Mouse (Mus musculus) left cerebral cortex, postnatal 25 days (tissue): ENCODE results near the gene Jmjd7. TPM values are rescaled to one million over a fixed set of nuclear protein-coding genes. Genes with fewer than 3 reads are reported as not detected.

Experiments
- DNase-seq, 2 experiments: peaks; one replicate each; pipeline ENCODE4 v3.0.0; 2022; ENCODE audit warnings: low spot score in 2 of 2, mixed read lengths in 1 of 2
- intact Hi-C: fragments of 180-260 bp; cut with DNase I; formaldehyde crosslinking; loops from one replicate; pipeline ENCODE4 v1.15.1; 2025
- total RNA-seq, 2 experiments: library from RNA; stranded (reverse); gene quantifications; 2 replicates each; pipeline ENCODE4 v1.2.3; 2021

Gene Jmjd7
- total RNA-seq, 2 experiments from 2014 or later: 3.5 to 4.3 TPM

DNA sequence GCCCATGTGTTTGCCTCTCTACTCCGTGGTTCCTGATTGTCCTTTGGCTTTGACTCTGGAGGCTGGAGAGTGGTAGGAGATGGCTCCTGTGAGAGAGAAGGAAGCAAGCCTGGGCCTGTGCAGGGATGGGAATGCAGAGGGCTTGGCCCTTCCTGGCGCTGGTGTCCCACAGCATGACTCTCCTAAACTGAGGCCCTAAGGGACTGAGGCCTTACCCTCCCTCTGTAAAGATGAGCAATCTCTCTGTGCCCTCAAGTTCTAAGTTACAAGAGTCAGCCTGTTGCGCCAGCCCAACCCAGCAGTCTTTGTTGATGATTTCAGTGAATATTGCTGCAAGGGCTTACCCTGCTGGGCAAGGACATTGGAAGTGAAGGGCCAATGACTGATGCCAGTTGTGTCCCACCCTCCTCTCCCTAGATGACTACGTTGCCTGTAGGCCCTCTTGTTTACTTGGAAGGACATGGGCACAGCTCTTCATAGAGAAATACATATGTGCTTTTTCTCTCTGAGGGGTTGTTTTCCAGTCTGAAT, 19.5 kb upstream of the Jmjd7 start:
- intact Hi-C loops: no loop called here
- no peak for DNase-seq

DNA sequence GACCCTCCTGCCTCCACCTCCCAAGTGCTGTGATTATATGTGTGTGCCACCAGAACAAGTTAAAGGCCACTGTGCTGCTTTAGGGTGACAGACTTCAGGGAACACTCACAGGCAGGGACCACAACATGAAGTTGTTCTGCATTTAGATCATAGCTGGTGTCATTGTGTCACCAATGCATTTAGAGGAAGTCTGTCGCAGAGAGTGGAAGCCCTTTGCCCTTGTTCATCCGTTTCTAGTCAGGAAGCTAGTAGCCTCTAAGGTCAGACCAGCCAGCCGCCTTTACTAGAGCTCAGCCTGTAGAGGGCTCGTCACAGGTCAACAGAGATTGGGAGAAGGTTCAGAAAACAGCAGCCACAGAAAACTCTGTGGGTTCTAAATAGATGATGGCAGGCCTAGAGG, 18.6 kb upstream of the Jmjd7 start:
- intact Hi-C loops: no loop called here
- no peak for DNase-seq

DNA sequence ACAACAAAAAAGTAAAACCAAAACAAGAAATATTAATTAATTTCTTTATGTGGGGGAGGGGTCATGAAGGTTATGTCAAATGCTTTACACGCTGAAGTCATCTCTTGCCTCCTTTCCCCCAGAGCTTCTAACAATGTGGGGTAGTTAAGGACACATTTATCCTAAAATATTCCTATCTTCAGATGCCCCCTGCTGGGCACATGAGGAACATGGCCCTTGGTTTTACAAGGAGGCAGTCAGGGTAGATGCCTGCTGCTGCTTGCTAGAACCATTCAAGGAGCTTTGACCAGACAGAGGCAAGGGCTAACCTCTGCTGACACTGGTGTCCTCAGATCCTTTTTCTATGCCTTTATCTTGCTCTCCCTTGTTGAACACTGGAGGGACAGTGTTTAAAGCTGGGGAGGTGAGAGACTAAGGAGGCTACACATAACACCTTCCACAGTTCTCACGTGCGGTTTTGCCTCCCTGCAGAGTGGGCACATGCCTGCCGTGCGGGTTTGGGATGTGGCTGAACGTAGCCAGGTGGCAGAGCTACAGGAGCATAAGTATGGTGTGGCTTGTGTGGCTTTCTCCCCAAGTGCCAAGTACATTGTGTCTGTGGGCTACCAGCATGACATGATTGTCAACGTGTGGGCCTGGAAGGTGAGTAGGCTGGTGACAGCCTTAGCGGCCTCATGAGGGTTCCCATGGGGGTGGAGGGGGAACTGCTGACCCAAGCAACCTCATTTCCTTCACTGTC, 15.7 kb upstream of the Jmjd7 start:
- intact Hi-C loops: no loop called here
- peak; percentile 54 to 75 for DNase-seq

DNA sequence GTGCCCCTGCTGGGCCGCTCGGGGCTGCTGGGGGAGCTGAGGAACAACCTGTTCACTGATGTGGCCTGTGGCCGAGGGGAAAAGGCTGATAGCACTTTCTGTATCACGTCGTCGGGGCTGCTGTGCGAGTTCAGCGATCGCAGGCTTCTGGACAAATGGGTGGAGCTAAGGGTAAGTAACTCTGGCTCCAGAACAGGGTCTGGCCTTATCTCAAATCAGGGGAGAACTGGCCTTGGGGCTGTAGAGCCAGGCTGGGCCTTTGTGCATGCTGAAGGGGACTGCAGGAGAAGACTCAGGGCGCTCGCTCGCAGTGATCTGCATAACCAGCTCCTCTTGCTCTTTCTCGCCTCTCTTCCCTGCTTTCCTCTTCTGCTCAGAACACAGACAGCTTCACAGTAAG, 14.4 kb upstream of the Jmjd7 start:
- DNase-seq: no peak
- intact Hi-C loops: no loop called here

DNA sequence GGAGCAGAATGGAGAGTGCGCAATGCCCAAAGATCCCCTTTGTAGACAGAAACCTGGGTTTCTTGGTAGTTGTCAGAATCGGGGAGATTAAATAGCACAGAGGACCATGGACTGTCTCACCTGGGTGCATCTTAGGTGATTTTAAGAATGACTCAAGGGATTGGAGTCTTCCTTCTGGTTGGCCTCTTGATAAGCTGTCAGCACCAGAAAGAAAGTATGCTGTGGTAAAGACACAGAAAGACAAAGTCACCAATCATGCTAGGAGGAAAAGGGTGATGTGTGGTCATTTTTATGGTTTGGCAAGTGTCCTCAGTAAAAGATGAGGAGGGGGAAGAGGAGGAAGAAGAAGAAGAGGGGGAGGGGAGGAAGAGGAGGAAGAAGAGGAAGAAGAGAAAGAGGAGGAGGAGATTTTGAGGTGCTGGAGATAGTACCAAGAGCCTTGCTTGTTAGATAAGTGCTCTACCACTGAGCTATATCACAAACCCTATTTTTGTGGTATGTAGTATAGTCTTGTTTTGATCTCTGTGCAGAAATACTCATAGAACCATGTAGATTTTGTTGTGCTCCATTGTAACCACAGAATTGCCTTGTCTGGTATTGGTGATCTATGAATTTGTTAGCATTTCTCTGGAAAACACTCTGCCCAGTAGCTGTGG, 13.3 kb upstream of the Jmjd7 start:
- intact Hi-C loops: no loop called here
- no peak for DNase-seq

DNA sequence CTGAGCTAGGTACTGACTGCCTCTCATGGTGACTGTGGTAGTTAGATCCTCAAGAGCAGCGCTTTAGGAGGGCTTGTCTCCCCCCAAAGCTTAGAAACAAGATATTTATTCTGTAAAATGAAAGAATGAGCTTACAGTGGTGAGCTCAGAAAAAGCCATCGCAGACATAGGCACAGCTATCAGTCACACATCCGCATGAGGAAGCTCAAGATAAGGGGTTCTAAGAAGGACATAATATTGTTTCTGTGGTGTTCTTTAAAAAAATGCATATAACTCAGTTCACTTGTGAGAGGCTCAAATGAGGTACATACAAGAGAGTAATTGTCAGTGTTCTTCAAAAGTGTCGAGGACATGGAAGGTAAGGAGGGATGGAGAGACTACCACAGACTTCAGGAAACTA, 11.4 kb upstream of the Jmjd7 start:
- intact Hi-C loops: no loop called here
- no peak for DNase-seq

DNA sequence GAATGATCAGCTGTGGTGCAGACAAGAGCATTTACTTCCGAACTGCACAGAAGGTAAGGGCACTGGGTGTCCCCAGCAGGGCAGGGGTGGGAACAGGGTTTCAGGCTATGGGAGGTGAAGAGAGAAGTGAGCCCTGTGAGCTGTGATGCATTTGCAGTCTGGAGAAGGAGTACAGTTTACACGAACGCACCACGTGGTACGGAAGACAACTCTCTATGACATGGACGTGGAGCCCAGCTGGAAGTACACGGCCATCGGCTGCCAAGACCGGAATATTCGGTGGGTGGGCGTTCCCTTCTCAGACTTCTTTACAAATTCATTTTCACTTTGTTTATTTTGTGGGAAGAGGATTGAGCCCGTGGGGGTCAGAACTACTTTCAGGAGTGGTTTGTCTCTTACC, 9.7 kb upstream of the Jmjd7 start:
- no peak for DNase-seq
- intact Hi-C loops: no loop called here

DNA sequence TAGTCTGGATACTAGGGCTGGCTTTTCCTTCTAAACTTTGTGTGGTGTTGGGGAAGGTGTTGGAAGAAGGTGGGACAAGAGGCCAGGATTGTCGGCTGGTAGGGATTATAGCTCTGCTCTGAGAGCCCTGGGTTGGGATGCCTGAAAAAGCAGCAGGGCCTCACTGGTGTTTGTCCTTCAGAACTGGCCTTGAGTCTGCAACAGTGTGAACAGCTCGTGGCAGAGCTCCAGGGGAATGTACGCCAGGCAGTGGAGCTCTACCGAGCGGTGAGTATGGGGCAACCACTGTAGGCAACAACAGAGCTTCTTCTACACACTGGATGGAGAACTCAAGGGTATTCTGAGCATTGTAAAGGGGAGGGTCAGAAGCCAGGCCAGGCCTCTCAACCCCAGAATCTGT, 2.9 kb upstream of the Jmjd7 start:
- intact Hi-C loops: no loop called here
- DNase-seq: no peak

DNA sequence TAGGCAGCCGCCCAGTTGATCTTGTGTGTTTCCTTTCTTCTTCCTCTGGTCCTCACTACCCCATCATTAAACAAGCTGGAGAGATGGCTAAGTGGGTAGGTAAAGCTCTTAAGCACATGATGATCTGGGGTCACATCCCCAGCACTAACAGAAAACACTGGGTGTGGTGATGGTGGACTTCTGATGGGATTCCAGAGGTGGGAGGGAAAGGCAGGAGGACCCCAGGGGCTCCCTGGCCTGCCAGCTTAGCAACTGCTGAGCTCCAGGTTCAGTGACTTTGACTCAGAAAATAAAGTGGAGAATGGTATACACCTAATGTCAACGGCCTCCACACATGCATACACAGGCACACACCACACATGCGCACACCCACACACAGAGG, 658 bp downstream of the Jmjd7 start:
- intact Hi-C loops: no loop called here
- no peak for DNase-seq

DNA sequence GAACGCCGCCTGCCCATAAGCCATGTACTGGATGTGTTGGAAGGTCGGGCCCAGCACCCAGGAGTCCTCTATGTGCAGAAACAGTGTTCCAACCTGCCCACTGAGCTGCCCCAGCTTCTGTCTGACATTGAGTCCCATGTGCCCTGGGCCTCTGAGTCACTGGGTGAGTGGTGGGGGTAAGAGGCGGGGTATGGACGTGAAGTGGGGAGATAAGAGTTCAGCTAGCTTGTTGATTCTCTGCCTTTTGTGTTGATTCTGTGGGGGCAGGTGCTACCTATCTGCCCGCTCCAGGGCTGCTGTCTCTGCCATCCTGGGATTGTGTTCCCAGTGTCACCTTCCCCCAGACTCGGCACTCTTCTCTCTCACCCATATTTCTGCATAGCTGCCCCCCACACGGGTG, 3.1 kb downstream of the Jmjd7 start:
- no peak for DNase-seq
- intact Hi-C loops: no loop called here

DNA sequence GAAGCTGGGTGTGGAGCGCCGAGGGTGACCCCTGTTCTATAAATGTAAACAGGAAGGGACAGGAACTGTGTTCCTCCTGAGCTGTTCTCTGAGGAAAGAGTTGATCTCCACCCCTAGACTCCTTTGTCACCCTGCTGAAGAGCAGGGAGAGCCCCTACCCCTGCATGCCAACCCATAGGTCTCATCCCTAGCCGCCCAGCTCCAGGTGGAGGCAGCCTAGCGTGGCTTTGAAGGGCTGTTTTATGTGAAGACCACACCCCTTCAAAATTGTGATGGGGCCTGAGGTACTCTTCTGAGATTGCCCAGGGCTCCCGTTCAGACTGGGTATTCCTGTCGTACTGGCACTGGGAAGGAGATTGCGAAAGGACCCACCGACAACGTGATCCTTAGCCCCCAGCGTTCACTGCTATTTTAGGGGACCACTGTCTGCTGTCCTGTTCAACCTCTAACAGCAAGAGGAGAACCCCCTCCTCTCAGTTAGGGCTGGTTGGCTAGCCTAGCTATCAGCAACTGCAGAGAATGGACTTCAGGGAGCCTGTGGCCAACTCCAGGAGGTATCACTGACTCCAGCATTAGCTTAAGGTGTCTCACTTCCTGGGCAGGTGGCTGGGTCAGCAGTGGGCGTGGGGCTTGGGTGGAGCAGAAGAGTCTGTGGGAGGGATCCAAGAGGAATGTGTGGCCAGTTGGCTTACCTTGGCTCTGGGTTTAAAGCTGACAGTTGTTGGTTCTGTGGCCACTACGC, 5.6 kb downstream of the Jmjd7 start, which contains the start of gene Pla2g4b:
Gene Pla2g4b (plus strand): TSS at position 692 of the 742 bp plus-strand sequence.
- intact Hi-C loops: no loop called here
- DNase-seq: no peak

DNA sequence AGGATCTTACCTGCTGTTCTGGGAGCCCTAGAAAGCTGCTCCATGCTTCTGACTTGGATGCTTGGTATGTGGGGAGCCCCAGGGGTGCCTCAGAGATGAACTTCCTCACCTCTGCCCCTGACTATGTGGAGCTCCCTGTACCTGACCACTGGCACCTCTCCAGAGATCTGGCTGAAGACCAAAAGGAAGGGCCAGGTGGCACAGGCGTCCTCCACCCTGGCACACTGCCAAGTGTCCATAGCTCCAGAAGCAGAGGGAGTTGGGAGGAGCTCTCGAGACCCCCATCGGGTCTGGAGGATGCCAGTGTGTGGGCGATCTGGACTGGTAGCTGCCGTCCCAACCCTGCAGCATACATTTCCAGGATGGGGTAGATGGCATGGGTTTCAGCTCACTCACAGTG, 6.4 kb downstream of the Jmjd7 start:
- intact Hi-C loops: no loop called here
- no peak for DNase-seq

DNA sequence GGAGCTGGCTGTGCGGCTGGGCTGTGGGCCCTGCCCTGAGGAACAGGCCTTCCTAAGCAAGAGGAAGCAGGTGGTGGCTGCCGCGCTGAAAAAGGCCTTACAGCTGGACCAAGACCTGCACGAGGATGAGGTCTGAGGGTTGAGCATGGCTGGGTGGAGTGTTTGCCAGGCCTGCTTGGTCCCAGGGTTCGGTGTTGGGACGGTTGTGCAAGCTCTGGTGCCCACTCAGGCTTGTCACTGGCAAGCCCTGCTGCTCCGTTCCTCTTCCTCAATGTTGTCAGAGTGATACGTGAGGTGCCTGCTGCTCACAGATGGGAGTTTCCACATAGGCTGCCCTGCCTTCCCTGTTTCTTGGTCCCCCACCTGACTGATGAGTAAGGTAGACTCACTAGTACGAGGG, 10.5 kb downstream of the Jmjd7 start:
- DNase-seq: no peak
- intact Hi-C loops: no loop called here

DNA sequence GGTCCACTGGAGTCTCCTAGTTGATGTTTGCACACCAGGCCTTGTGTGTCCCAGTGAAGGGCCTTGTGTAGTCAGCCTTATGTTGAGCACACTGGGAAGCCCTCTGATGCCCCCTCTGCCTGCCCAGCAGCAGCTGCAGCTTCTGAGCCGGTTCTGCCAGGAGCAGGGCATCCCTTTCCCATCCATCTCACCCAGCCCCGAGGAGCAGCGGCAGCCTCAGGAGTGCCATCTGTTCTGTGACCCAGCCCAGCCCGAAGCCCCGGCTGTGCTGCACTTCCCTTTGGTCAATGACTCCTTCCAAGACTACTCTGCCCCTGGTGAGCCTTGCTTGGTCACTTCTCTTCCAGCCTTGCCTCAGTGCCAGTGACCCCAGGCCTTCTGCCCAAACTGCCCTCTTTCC, 13.7 kb downstream of the Jmjd7 start:
- intact Hi-C loops: no loop called here
- no peak for DNase-seq

DNA sequence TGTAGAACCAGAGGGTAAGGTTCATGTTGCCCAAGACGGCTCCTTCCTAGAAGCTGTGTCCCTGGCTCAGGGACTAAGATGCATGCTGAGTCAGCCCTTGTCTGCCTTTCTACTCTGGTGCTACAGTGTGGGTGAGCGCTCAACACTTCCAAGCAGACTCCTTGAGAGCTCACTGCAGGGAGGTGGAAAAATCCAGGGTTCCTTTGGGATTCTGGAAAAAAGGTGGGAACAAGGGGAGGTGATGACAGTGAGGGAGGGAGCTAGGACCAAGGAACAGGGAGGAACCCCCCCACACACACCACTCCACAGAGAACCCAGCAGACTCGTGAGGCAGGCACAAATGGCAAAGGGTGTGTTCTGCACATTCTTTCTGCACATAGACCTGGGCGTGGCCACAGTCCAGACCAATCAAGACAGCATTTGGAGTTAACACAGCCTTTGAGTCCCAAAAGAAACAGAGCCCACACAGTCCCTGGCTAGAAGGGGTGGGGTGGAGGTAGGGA, 16.9 kb downstream of the Jmjd7 start:
- peak; percentile 56 to 91 for DNase-seq
- intact Hi-C loops: loop anchor here (1.0 kb wide), 1 partner anchor 25 kb away; no protein-coding TSS in a partner anchor

DNA sequence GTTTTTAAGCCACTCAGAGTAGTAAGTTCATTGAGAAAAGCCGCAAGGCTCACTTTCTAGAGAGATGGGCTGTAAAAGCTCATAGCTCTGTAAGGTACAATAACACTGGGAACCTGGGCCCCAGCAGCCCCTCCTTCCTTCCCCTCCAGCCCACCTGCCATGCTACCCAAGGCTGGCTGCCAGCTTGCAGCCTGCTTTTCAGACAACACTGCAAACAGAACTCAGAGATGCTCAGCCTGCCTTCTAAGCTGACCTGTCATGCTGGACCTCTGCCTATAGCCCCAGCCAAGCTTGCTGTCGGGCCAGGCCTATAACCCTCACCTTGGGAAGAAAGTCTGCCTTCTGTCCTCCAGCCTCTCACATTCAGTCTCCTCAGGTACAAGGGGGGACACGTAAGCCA, 17.4 kb downstream of the Jmjd7 start:
- intact Hi-C loops: loop anchor here (1.0 kb wide), 1 partner anchor 25 kb away; no protein-coding TSS in a partner anchor

DNA sequence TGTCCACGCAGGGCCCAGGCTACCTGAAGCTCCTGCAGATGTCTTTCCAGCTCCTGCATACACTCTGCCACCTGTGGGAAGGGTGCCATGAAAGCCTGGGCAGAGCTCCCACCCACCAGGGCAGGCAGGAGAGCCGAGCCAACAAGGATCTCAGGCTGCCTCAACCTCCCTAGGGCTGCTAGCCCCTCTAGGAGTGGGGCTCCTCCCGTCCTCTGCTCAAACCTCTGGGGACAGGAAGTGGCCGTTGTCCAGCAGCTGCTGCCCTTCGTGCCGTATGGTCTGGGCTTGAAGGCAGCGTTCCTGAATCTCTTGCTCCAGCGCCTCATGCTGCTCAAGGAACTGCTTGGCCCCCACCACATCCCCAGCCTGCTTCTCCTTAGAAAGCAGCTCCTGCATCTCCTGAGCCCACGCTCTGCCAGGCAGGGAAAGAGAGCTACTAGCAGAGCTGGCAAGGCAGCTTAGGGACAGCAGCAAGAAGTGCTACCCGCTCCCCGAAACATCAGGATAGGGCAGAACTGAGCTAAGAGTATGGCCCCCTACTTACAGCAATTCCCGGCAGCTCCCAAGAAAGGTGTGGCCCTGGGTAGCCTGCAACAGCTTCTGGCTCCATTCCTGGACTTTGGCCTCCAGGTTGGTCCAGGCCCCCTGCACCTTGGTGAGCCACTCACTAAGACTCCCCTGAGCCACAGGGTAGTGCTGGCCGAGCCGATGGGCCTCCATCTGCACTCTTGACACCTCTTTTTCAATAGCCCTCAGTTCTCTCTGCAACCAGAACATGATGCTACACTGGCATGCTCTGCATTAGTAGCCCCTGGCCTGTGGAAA, 19.4 kb downstream of the Jmjd7 start:
- DNase-seq: peak; percentile 53 to 84

More for the DNA sequence above, 17.4 kb downstream of the Jmjd7 start:
- DNase-seq: no peak

DNA sequence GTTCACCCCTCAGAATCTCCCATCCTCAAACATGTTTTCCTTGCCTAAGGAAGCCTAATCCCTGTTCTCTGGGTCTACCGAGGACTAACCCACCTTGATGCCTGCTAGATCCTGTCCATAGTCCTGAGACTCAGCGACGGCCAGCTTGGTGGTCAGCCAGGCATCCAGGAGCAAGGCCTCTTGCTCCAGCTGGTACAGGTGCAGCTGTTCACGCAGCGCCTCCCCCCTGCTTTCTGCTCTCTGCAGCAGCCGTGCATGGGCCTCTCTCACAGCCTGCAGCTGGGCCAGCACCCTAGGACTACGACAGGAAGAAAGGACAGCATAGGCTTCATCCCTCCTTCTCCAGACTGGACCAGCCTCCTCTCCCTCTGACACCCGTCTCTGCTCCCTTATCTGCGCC, 20.9 kb downstream of the Jmjd7 start:
- intact Hi-C loops: no loop called here
- DNase-seq: no peak

More for the DNA sequence above, 19.4 kb downstream of the Jmjd7 start:
- intact Hi-C loops: no loop called here

DNA sequence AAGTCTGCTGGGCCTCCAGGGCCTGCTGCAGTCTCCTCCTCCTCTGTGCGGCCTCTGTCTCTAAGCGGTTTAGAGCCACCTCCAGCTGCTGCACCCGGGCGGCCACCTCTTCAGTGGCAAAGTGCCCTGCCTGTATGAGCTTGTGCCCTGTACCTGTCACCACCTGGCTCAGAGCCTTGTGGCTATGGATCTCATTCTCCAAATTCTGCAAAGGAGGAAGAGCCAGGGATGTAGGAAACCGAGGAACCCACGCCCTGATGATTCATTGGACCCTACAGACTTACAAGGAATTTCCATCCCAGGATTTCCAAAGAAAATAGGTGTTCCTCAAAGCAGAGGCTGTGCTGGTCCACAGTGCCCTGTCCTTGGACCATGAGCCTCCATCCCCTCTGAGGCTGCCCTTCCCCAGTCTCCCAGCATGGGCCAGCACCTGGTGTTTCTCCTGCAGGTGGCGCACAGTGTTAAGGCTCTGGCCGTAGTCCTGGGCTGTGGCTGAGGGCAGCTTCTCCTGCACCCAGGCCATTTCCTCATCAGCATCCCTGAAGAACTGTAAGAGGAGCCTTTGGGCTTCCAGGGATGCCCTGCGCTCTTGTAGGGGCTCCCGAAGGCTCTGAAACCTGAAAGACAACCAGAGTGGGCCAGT, 22.5 kb downstream of the Jmjd7 start:
- DNase-seq: peak in 1 of 2 experiments; percentile 53
- intact Hi-C loops: no loop called here
